Mouse (Mus musculus) hindbrain, embryonic 16.5 days (tissue): Measurements from ENCODE around the gene Crb2. TPM values are rescaled to one million over a fixed set of nuclear protein-coding genes. Genes with fewer than 3 reads are reported as not detected.
A peak's percentile ranks its signal among the peaks of the same experiment; 100 is the strongest.

ENCODE experiments used
- ATAC-seq: fragments of 200-750 bp; cut with Nextera tagmentation; 2 replicates; pipeline ENCODE4 v1.8.0; 2017; ENCODE audit warnings: moderate TSS enrichment, moderate library complexity
- H3K27ac ChIP-seq: fragments of 300-500 bp; sonication (generic); 2 replicates; pipeline ENCODE4 v1.5.1; 2014; ENCODE audit warnings: low read depth, mild to moderate bottlenecking, control low read depth, low read length, moderate library complexity
- H3K27me3 ChIP-seq: fragments of 300-500 bp; sonication (generic); replicated peaks from 2 replicates; pipeline ENCODE4 v1.6.1; 2014; ENCODE audit warnings: low read length; ENCODE audit not compliant: control insufficient read depth, insufficient read depth
- H3K36me3 ChIP-seq: fragments of 300-500 bp; sonication (generic); 2 replicates; pipeline ENCODE4 v1.6.1; 2014; ENCODE audit warnings: mild to moderate bottlenecking, low read length, moderate library complexity, mixed read lengths; ENCODE audit not compliant: control insufficient read depth, insufficient read depth
- H3K4me1 ChIP-seq: fragments of 300-500 bp; sonication (generic); 2 replicates; pipeline ENCODE4 v1.6.1; 2014; ENCODE audit warnings: low read depth, low read length; ENCODE audit not compliant: control insufficient read depth, insufficient read depth
- H3K4me2 ChIP-seq: fragments of 300-500 bp; sonication (generic); 2 replicates; pipeline ENCODE4 v1.6.1; 2014; ENCODE audit warnings: mild to moderate bottlenecking, low read length, control low read depth, moderate library complexity
- H3K4me3 ChIP-seq: fragments of 300-500 bp; sonication (generic); 2 replicates; pipeline ENCODE4 v1.5.1; 2014; ENCODE audit warnings: mild to moderate bottlenecking, low read length, control low read depth, moderate library complexity
- H3K9ac ChIP-seq: fragments of 300-500 bp; sonication (generic); 2 replicates; pipeline ENCODE4 v1.6.1; 2014; ENCODE audit warnings: low read depth, mild to moderate bottlenecking, control low read depth, low read length, moderate library complexity
- H3K9me3 ChIP-seq: fragments of 300-500 bp; sonication (generic); 2 replicates; pipeline ENCODE4 v1.6.1; 2014; ENCODE audit warnings: mild to moderate bottlenecking, low read length, moderate library complexity; ENCODE audit not compliant: control insufficient read depth
- WGBS: fragments of 180-500 bp; shearing (Covaris S2); extraction: QIAGEN DNeasy Blood & Tissue Kit; methylation state at CpG from one replicate; pipeline ENCODE4 v1.1.7; 2014; 5-methylcytosine and 5-hydroxymethylcytosine counted together
- polyA plus RNA-seq: library from polyadenylated mRNA; unstranded; fragments of >200 nt; fragmentation: Nextera tagmentation; extraction: Ambion mirVana; gene quantifications from 2 replicates; pipeline ENCODE4 v1.2.1, GENCODE M21; 2015

Gene Crb2
- polyA plus RNA-seq, 1 experiment from 2014 or later = 3.7 TPM

GRCm38 (mm10) chr2:37748442-37749066 is 27.5 kb upstream of the Crb2 start:
- no peak overlapping the region for H3K27ac ChIP-seq
- peak; percentile 64 for ATAC-seq

GRCm38 (mm10) chr2:37749323-37749722 is 26.7 kb upstream of the Crb2 start:
- Histone ChIP-seq H3K4me2 (no peak overlapping the region), H3K4me1 (peaks cover 5% of the 10 kb centered on the region; the same call in 1 of the 2 replicates), H3K27me3 (no peaks in the 10 kb centered on the region), H3K27ac (no peak overlapping the region), H3K9me3 (no peaks in the 10 kb centered on the region), H3K4me3 (no peak overlapping the region), H3K9ac (no peak overlapping the region), H3K36me3 (no peaks in the 10 kb centered on the region)
- no peak for ATAC-seq
- WGBS = 70% methylated on average over 6 of the region's 6 CpGs

More at GRCm38 (mm10) chr2:37748442-37749066, 27.5 kb upstream of the Crb2 start:
- no peak overlapping the region for H3K4me2 ChIP-seq
- H3K9me3 ChIP-seq = no peaks in the 10 kb centered on the region
- no peak overlapping the region for H3K4me3 ChIP-seq
- no peaks in the 10 kb centered on the region for H3K36me3 ChIP-seq
- 53% methylated on average over 10 of the region's 10 CpGs for WGBS
- H3K27me3 ChIP-seq = no peaks in the 10 kb centered on the region
- H3K9ac ChIP-seq = no peak overlapping the region
- peaks cover 5% of the 10 kb centered on the region; the same call in 1 of the 2 replicates for H3K4me1 ChIP-seq

- H3K9ac ChIP-seq = no peak overlapping the region
- 94% methylated on average over 1 of the region's 1 CpGs for WGBS
- H3K4me2 ChIP-seq = no peak overlapping the region
- no peak overlapping the region for H3K27ac ChIP-seq
- peaks cover 5% of the 10 kb centered on the region for H3K4me1 ChIP-seq
- H3K27me3 ChIP-seq = no peaks in the 10 kb centered on the region
- H3K9me3 ChIP-seq = no peaks in the 10 kb centered on the region
- H3K4me3 ChIP-seq = no peak overlapping the region
- no peaks in the 10 kb centered on the region for H3K36me3 ChIP-seq
- ATAC-seq = no peak
Measured at GRCm38 (mm10) chr2:37751114-37751513, 24.9 kb upstream of the Crb2 start.

- Histone ChIP-seq H3K36me3 (no peaks in the 10 kb centered on the region), H3K9me3 (no peaks in the 10 kb centered on the region), H3K4me2 (no peak overlapping the region), H3K4me1 (peaks cover 8% of the 10 kb centered on the region), H3K27me3 (no peaks in the 10 kb centered on the region), H3K27ac (no peak overlapping the region), H3K9ac (no peak overlapping the region), H3K4me3 (no peak overlapping the region)
- peak; percentile 28; the same call in 1 of the 2 replicates for ATAC-seq
- 73% methylated on average over 2 of the region's 2 CpGs for WGBS
Measured at GRCm38 (mm10) chr2:37756220-37756930, 19.7 kb upstream of the Crb2 start.

GRCm38 (mm10) chr2:37757016-37757415 is 19.0 kb upstream of the Crb2 start:
- no peaks in the 10 kb centered on the region for H3K36me3 ChIP-seq
- no peak for ATAC-seq
- H3K27ac ChIP-seq = no peak overlapping the region
- no peaks in the 10 kb centered on the region for H3K9me3 ChIP-seq
- peaks cover 8% of the 10 kb centered on the region for H3K4me1 ChIP-seq
- H3K4me3 ChIP-seq = no peak overlapping the region
- whole genome bisulfite sequencing = 89% methylated on average over 5 of the region's 5 CpGs
- H3K9ac ChIP-seq = no peak overlapping the region
- no peak overlapping the region for H3K4me2 ChIP-seq
- H3K27me3 ChIP-seq = no peaks in the 10 kb centered on the region

- WGBS = 81% methylated on average over 4 of the region's 4 CpGs
- Histone ChIP-seq H3K9me3 (no peaks in the 10 kb centered on the region), H3K4me2 (no peak overlapping the region), H3K36me3 (no peaks in the 10 kb centered on the region), H3K9ac (peak overlapping the region; percentile 39), H3K27ac (no peak overlapping the region), H3K4me1 (peaks cover 8% of the 10 kb centered on the region), H3K4me3 (no peak overlapping the region), H3K27me3 (no peaks in the 10 kb centered on the region)
- ATAC-seq = no peak
Measured at GRCm38 (mm10) chr2:37757784-37758183, 18.3 kb upstream of the Crb2 start.

GRCm38 (mm10) chr2:37758343-37759015 is 17.6 kb upstream of the Crb2 start:
- H3K4me2 ChIP-seq = 0 out of 2 replicates have a peak overlapping the region, but pooled peaks have one; percentile 11
- ATAC-seq = no peak; the same call in 1 of the 2 replicates
- H3K4me3 ChIP-seq = no peak overlapping the region
- no peaks in the 10 kb centered on the region for H3K36me3 ChIP-seq
- H3K27me3 ChIP-seq = no peaks in the 10 kb centered on the region
- no peaks in the 10 kb centered on the region for H3K9me3 ChIP-seq
- WGBS = 12% methylated on average over 21 of the region's 21 CpGs
- peaks cover 8% of the 10 kb centered on the region for H3K4me1 ChIP-seq
- H3K27ac ChIP-seq = no peak overlapping the region
- H3K9ac ChIP-seq = peak overlapping the region; percentile 39

GRCm38 (mm10) chr2:37760633-37761032 is 15.4 kb upstream of the Crb2 start:
- no peaks in the 10 kb centered on the region for H3K9me3 ChIP-seq
- H3K27me3 ChIP-seq = no peaks in the 10 kb centered on the region
- H3K36me3 ChIP-seq = no peaks in the 10 kb centered on the region
- no peak overlapping the region for H3K4me2 ChIP-seq
- 44% methylated on average over 6 of the region's 6 CpGs for WGBS
- ATAC-seq = no peak
- H3K4me3 ChIP-seq = no peak overlapping the region
- H3K27ac ChIP-seq = no peak overlapping the region
- no peak overlapping the region for H3K9ac ChIP-seq
- peaks cover 15% of the 10 kb centered on the region for H3K4me1 ChIP-seq

- ATAC-seq = no peak
- H3K4me1 ChIP-seq = peaks cover 28% of the 10 kb centered on the region
Measured at GRCm38 (mm10) chr2:37763638-37764037, 12.4 kb upstream of the Crb2 start.

More at GRCm38 (mm10) chr2:37763638-37764037, 12.4 kb upstream of the Crb2 start:
- Histone ChIP-seq H3K36me3 (no peaks in the 10 kb centered on the region), H3K27me3 (no peaks in the 10 kb centered on the region), H3K9me3 (no peaks in the 10 kb centered on the region), H3K9ac (no peak overlapping the region), H3K4me3 (no peak overlapping the region), H3K4me2 (no peak overlapping the region), H3K27ac (no peak overlapping the region)
- 18% methylated on average over 3 of the region's 3 CpGs for WGBS
